Mouse (Mus musculus) retina, postnatal 1 day (tissue): ENCODE measurements around the gene Tnnt2.
A peak's percentile ranks its signal among the peaks of the same experiment; 100 is the strongest.

Experiments
- DNase-seq: peaks from one replicate; pipeline ENCODE4 v3.0.0-alpha.2; 2012

The Tnnt2 gene

DNA sequence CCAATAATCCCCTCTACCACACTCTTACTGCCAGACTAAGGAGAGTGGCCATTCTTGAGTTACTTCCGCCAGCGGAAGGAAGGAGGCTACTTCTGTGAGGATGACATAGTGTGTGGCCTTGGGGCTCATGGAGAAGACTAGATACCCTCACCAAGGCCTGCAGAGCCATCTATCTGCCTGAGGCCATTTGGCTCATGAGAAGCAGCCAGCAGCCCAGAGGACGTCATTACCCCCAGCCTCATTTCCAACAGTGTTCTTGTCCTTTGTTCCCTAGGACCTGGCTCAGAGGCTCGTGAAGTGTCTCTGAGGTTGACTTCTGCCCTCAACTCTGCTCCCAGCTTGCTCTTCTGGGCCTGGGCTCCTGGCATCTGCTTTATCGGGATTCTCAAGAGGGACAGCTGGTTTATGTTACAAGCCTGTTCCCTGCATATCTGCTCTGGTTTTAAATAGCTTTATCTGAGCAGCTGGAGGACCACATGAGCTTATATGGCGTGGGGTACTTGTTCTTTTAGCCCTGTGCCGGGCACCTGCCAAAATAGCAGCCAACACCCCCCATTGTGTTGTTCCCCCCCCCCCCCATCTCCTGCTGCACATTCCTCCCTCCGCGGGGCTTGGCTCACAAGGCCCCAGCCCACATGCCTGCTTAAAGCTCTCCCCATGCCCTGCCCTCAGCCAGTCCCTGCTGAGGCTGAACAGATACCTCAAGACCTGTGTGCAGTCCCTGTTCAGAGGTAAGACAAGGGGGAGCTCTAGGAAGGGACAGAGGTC lies at the start of gene Tnnt2:
Gene Tnnt2, plus strand, starts transcription at position 639 of the 768 bp plus-strand sequence.
- DNase-seq = peak; percentile 50

DNA sequence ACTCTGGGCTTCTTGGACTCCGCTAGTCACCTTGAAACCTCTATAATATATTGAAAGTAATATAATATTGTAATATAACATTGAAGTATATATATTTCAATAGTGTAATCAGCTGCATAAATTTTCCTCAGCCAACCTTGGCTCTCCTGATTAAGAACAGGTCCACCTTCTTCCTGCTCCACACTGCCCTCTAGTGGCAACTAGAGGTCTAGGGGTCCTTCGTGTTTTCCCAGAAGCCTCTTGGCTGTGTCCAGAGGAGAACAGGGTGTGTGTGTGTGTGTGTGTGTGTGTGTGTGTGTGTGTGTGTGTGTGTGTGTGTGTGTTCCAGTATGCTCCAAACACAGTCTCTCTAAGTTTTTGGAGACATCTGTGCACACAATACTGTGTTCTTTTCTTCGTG lies 48.4 kb upstream of the Tnnt2 start:
- DNase-seq = peak; percentile 90

DNA sequence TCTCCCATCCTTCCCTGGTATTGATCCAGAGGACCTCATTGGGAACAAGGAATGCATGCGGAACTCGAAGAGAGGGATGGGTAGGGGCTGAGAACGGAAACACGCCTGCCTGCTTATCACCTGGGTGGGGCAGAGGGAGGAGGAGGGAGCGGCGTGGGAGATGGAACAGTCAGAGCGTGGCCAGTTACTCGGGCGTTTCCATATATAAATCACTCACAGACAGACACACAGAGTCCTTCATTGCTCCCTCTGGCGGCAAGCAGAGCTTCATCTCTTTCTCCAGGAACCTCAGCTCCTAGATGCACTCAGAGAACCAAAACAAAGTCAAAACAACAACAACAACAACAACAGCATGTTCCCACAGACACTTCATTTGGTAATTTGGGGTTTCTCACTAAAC lies 47.4 kb upstream of the Tnnt2 start:
- no peak for DNase-seq

DNA sequence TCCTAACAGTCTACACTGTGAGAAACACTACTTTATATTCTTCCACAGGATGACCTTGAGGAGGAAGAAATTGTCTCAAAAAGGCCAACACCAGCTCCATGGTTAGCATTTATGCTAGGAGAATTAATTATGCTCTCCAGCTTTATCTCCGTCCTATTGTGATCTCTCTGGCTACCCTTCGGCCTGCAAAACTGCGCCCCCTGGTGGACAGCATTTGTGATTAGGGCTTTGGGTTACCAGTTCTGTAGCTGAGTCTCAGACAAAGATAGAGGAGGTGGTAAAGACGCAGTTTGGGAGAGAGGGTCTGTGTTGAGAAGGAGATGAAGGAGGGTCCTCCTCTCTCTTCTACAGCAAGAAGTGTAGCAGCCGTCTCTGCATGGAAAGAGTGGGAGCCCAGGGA lies 46.3 kb upstream of the Tnnt2 start:
- DNase-seq = peak; percentile 89

DNA sequence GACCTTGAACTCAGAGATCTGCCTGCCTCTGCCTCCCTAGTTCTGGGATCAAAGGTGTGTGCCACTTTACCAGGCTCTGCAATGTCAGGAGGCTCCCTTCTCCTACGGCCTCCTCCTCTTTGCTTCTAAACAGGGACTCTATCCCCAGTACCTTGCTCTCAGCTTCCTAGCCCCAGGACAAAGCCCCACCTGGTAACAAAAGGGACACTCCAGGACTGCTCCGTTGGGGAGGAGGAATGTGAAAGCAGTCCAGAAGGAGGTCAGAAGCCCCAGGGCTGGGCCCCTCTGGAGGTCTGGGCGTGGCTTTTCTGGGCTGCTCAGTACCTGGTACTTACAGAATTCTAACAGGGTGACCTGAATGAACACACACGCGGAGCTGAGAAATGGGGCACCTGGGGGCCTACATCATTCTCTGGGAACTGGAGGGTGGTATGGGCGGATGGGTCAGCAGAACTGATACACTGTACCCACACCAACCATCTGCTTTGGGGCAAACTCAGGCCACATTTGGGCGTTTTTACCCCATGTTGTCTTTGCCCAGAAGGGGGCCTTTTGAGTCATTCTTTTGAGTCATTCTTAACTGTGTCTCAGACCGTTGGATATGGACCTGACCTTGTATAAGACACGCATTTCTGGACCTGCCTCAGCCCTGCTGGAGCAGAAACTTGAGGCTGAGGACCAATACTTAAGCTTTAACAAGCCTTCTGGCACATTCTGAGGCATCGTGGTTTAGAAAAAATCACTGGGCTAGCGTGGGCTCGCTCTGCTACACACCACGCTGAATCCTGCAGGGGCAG lies 43.8 kb upstream of the Tnnt2 start:
- DNase-seq = no peak

DNA sequence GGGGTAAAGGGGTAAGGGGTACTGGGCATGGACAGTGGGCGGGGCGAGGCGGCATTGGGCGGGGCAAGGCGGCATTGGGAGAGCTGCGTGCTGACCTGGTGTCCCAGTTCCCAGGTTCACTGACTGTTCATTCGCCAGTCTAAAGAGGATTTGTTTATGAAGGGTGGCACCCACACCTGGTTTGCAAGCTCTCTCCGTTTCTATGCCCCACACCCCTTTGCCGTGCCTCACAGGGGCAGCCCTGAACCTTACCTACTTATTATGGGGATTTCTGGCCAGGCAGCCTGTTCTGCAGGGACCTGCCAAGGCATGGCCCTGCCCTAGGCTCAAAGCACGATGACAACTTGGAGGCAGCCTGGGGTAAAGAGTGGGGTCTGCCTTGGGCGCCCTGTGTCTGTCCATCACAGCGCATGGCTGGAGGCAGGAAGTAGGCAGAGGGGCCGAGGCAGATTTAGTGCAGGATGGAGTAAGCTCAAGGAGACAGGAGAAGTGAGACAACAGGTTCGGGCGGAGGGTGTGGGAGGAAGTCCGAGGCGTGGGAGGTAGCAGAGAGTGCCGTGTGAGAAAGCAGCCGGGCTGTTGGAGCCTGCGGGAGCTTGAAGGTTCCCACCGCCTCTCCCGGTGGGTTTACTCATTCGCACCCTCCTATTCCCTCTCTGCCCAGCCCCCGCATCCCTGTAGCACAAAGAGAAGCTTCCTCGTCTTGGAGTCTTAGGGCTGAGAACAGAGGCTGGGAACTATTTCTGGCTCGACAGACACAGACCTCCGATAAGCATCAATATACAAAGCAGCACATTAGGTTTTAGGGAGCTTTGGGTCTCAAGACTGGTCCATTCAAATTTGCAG lies 42.6 kb upstream of the Tnnt2 start:
- DNase-seq = peak; percentile 48

DNA sequence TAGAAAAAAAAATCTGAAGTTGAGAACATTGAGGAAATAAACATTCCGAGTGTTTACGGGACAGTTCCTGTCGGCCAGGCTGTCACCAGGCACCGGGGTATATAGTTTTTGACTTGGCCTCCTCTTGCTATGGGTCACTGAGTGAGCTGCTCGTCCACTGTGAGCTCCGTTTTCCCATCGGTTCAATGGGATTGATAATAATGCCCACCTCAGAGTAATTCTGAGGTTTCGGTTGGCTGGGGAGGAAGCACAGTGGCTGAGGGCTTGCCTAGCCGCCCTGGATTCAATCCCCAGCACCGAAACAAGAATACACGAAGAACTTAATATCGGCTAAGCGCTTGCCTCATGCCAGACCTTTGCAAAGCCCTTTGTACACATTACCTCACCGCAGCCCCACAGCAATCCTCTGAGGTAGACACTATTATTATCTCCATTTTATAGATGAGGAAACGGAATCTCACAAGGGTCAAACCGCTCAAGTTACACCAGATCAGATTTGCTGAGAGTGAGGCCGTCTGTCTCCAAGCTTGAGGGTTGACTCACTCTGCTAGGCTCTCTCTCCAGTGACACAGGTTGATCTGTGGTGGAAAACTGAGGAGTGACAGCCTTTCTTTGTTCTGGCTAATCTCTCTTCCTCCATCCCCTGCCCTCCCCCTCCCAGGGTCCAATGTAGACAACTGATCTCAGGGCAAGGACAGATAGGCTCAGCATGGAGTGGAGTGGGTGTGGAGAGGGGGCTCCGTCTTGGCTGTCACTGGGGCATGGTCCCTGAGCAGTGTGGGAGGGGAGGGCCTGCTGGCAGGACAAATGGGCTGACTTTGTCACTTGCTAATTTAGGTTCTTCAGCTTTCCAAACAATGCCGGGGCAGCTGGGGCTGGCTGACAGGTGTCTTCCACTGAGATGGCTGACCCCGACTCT lies 41.7 kb upstream of the Tnnt2 start:
- peak; percentile 73 for DNase-seq

DNA sequence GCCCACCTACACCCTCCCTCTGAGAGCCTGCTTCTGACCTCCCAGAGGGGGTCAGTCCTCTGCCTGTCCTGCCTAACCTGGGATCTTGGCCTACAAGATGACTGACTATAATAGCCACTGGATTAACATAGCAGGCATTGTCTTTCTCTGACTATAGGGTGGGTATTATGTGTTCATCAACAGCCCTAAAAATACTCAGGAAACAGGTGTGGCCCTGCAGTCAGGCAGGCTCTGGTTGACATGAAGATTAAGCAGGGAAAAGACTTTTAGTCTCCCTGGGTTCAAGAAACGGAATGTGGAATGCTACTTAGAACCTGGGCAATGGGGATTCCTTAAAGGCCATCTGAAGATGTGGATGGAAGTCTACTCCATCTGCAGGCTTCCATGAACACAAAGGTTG lies 37.7 kb upstream of the Tnnt2 start:
- DNase-seq = no peak

DNA sequence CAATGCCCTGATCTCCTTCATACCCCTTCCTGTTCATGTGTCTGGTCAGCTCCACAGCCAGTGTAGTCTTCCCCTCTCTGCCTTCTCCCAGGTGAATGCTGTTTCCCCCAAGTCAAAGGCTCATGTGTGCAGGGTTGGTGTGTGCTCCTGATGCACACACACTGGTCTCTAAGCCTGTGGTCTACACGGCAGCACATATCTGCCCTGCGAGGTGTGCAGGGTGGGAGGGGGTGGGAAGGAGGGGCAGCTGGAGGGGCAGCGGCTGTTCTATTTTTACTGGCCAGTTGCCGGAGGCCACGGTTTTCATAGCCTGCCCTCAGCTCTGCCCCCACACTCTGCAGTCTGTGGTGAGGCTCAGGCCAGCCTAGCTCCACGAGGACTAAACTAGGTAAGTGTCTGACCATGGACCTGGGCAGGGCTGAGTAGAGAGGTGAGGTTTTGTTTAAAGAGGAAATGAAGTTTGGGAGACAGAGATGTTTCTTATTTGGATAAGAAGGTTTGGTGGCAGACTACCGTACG lies 37.0 kb upstream of the Tnnt2 start:
- DNase-seq = no peak

DNA sequence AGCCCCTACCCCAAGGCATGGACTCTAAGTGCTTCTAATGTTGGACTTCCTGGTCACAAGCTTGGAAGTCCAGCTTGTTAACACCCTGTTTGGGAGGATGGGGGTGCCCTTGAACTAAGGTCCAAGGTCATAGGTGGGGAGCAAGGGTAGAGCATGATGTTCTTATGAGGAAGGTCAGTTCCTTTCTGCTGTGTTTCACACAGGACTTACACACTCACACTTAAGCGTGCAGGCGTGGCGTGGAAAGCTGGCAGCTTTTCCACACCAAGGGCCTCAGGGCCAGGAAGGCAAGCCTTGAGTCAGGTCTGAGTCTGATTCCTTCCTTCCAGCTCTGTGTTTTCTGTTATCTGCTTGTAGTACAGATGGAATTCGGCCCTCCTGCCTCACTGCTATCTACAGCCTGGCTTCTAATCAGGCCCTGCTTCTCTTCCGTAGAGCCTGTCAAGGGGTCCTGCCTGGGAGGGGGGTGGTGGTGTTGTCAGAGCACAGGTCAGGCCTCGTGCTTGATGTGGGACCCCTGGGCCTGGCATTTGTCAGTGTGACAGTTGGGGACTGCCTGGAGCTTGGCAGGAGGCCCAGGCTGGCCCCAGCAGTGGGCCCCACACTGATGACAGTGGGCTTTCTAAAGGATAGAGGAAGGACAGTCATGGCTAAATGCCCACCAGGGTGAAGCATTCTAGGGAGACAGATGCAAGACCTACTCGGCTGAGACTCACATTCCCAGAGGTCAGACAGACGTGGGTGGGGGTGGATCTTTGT lies 35.8 kb upstream of the Tnnt2 start:
- peak; percentile 80 for DNase-seq

DNA sequence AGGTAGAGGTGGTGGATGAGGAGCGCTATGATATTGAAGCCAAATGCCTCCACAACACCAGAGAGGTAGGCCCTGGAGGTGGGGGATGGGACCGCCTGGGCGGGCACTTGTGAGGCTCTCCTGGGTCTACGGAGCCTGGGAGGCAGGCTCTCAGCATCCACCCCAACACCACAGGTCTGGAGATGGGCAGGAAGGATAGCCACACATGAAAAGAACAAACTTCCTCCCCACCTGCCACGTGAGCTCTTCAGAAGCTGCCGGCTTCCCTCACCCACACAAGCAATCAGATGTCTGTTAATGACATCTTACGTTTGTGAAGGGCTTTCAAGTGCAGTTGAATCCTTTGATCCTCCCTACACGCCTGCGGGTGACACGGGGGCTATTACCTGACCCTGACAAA lies 28.6 kb upstream of the Tnnt2 start:
- no peak for DNase-seq

DNA sequence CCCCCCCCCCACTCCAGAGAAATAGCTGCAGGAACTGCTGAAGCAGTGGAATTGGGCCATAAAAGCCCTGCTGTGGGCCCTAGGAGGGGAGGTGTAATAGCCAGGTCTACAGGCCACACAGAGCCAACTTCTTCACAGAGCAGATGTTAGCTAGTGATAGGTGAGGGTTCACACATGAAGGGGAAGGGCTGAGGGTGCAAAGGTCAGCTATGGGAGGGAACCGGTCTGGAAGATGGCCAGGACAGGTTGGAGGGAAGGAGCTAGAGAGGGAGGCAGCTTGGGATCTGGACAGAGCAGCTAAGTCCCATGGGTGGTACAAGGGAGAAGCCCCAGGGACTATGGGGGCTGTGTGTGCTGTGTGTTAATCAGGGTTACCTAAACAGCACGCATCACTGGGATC lies 26.0 kb upstream of the Tnnt2 start:
- DNase-seq = no peak

DNA sequence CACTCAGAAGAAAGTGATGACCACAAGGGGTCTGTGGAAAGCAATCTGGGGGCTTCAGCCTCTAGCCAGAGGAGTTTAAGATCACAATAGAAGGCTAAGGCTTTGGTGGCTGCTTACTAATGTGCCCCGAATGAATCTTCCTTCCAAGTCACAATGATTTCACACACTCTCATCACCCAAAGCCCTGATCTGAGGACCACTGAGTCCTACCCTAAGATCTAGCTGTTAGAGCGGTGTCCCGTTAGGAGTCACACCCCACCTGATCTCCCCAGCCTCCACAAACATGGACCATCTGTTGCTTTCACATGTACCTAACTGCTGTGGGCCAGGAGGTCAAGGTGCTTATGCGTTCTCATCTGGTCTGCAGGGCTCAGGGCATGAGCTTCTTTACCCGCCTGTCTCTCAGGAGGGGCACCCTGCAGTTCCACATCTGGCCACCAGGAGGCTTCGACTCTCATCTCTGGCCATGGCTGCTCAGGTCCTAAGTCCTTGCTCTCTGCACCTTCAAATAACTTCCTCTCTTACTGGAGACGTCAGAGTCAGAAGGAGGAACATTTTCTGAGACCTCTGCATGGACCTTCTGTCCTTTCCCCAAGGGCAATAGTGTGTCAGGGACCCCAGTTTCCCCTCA lies 25.0 kb upstream of the Tnnt2 start:
- DNase-seq = peak; percentile 85

DNA sequence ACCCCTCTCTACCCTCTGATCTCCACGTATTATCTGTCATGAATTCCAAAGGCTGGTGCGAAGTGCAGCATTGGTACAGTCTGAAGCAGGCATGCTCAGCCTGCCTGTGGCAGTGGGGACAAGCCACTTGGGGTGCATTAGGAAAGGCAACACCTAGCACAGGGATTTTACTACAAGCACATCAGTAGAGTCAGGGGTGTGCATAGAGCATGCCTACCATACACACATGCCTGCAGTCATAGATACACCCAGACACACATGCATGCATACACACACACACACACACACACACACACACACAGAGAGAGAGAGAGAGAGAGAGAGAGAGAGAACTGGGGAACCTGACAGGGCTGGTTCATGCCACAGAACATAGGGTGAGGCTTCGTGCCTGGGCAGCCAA lies 23.9 kb upstream of the Tnnt2 start:
- no peak for DNase-seq

DNA sequence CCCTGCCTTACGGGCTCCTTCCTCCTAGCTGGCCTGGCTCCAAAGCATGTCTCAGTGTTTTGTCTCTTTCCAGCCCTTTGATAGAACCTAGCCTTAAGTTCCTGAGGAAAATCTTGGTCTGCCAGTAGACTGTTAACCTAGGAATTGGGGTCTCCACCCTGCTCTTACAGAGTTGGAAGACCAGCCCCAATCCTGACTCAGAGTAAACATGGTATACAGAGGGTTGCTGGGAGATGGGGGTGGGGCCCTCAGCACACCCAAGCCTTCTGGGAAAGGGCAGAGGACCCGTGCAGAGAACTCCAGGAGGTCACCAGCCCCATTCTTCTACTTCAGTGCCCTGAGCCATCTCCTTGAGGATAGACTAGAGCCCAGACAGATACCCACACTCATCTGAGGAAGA lies 23.5 kb upstream of the Tnnt2 start:
- no peak for DNase-seq

DNA sequence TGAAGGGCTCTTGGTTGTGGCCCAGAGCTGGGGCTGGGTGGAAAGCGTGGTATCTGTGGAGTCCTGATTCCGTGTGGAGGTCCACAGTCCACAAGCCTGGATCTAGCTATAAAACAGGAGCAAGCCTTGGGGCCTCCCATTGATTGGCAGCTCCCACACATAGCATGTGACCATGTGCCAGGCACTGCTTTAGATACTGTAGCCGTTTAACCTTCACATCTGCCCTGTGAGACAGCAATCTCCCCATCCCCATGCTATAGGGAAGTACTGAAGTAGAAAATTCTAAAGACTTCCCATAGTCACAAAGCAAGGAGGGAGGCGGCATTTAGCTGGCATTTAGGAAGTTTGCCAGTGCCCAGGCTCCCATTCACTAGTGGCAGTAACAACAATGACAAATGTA lies 23.1 kb upstream of the Tnnt2 start:
- no peak for DNase-seq

DNA sequence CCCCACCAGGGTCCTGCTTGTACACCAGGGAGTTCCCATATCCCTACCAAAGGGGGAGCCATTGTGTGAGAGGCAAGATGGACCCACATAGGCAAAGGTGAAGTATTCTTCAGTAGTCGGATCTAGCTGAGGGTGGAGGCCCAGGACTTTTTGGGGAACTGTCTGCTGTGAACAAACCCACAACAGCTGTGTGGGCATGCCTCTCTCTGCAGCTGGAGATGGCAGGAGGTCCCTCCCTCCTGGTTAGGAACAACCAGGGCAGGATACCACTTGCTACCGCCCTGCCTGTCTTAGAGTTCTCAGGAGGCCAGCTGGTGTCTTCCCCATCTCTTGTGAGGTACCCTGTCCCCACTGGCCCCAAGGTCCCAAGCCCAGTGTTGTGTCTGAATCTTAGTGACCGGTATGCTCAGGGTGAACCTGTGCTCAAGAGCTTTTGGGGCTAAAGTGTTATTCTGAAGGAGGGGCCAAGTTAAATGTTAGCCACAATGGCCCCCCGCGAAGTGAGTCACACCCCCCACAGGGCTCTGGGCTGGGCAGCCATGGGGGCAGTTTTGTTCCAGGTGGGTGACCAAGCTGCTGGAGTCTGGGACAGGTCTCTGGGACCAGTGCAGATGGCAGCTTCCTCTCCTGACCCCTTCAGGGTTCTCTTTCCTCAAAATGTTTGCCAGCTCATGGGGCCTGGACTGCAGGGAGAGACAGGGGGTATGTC lies 22.3 kb upstream of the Tnnt2 start:
- no peak for DNase-seq

DNA sequence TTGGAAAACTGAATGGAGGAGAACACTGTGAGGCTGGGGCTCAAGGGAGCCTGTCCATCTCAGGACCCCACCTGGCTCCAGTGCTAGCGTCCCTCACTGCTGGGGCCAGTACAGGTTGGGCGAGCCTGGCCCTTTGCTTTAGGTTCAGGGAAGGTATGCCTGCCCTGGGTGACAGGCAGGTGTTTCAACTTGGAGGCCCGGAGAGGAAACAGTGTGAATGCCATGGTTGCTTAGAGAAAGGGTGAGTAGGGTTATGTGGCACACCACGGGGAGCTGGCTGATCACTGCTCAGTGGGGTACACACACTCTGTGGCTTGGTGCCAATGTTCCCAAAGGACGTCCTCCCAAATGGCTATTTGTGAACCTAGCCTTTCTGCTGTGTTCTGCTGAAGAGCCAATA lies 21.6 kb upstream of the Tnnt2 start:
- DNase-seq = no peak

DNA sequence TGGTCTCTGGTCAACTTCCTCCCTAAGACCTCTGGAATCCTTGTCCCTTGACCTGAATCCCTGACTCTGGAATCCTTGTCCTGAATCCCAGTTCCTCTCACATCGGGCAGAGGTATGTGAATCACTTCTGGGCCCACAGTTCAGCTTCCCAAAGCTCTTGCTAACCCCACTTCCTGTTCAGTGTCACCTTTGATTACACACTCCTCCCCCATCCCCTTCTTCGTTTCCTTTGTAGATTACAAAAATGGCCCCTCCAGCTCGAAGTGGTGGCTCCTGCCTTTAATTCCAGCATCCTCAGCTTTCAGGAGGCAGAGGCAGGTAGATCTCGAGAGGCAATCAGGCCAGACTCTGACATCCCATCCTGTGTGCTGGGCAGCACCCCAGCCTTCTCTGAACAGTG lies 18.6 kb upstream of the Tnnt2 start:
- DNase-seq = no peak

DNA sequence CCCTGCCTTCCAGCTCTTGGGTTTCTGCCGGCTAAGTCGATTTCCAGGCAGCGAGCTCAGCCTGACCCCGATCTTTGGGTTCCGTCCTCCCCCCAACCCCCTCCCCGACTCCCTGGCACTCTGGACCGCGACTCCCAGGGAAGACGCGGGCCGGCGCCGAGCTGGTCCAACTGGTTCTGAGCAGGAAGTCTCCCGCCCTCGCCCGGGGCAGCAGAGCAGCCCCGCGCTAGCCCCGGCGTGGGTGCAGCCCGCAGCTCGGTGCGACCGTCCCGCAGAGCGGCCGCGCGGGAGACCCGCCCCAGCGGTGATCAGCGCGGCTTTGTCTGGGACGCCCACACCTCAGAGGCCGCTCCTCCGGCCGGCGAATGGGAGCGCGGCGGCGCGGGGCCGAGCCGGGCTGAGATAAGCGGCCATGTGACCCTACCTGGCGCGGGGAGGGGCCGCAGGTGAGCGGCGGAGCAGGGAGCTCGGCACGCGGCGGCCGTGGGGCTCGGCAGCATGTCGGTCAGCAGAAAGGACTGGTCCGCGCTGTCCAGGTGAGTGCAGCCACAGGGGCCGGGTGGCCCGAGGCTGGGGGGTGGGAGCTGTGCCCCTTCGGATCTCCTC lies 17.6 kb upstream of the Tnnt2 start, which contains the start of gene Lad1:
Gene Lad1, plus strand, starts transcription at position 118 of the 606 bp plus-strand sequence.
- DNase-seq = peak; percentile 60
